23 mouse cellular contexts compared by ENCODE assay signal in genomic region chr5:149512695-149513094, GRCm38 (mm10). TPM values are rescaled to one million over a fixed set of nuclear protein-coding genes. Genes with fewer than 3 reads are reported as not detected.
"Had no signal": no experiment of that assay in that cellular context is flagged by ENCODE, and none has a peak within 500 bp of the region (broad histone marks: within the 10 kb centered on the region; RNA-seq: fewer than 3 reads in every experiment).

No protein-coding gene starts in this region.

- H3K27me3 ChIP-seq: liver, embryonic 13.5 days; midbrain, embryonic 15.5 days; neural tube, embryonic 13.5 days had no signal

- H3K9ac ChIP-seq: liver, embryonic 13.5 days; midbrain, embryonic 15.5 days; neural tube, embryonic 13.5 days had no signal

- H3K9me3 ChIP-seq: liver, embryonic 13.5 days; midbrain, embryonic 15.5 days; neural tube, embryonic 13.5 days had no signal

- ATAC-seq: midbrain, embryonic 15.5 days had no signal

- H3K4me1 ChIP-seq: liver, embryonic 13.5 days had no signal

- DNase-seq: kidney, postnatal 25 days; layer of hippocampus, postnatal 36 days; liver, embryonic 13.5 days; lung, adult 2 months; lung, postnatal 14 days; lung, postnatal 4 days; retina, postnatal 1 day; thymus, adult 2 months; thymus, postnatal 14 days; thymus, postnatal 4 days had no signal

- H3K36me3 ChIP-seq: liver, embryonic 13.5 days; midbrain, embryonic 15.5 days; neural tube, embryonic 13.5 days had no signal

- H3K27ac ChIP-seq: left cerebral cortex, adult 2 months; liver, embryonic 13.5 days had no signal

- H3K4me2 ChIP-seq: liver, embryonic 13.5 days; midbrain, embryonic 11.5 days; midbrain, embryonic 15.5 days; neural tube, embryonic 13.5 days had no signal

- H3K4me3 ChIP-seq: left cerebral cortex, adult 2 months; liver, embryonic 13.5 days; midbrain, embryonic 15.5 days; myocyte; neural tube, embryonic 13.5 days had no signal

RNA-seq across cellular contexts. Expression of gene Wdr95, which starts 15.8 kb away (rescaled TPM):
- total RNA-seq: liver, adult 2 months; megakaryocyte progenitor cell, adult 5-6 weeks; megakaryocyte-erythroid progenitor cell, adult 5-6 weeks had no signal
- polyA plus RNA-seq: kidney, embryonic 14.5 days; large intestine, adult 2 months; limb, embryonic 11.5 days; liver, adult 2 months; liver, embryonic 13.5 days; liver, embryonic 16.5 days; small intestine, adult 2 months had no signal
